Mouse (Mus musculus): ENCODE measurements around the gene Ppp1r27.

DNA sequence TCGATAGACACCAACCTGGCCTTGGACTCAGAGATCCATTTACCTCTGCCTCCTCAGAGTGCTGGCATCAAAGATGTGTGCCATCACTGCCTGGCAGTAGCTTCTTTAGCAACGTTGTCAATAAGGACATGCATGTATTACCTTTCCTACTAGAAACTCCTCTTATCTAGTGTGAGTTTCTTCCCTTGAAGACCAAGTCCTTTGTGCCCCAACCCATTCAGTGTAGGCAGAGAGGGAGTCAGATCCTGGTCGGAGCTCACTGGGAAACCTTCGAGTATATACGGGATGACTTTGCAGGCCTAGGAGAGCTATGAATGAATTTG lies 23.3 kb upstream of the Ppp1r27 start:
- TF ChIP-seq CTCF (IDR thresholded peaks at IDR 0.05; ENCODE audit: insufficient read depth, low read depth, low read length) (no peak), POLR2A (IDR thresholded peaks at IDR 0.05; ENCODE audit: insufficient read depth, low read depth, low read length) (no peak)

All from olfactory bulb, adult 2 months (tissue).